Mouse (Mus musculus) midbrain, embryonic 12.5 days (tissue): ENCODE results near the gene Rufy3. TPM values are rescaled to one million over a fixed set of nuclear protein-coding genes. Genes with fewer than 3 reads are reported as not detected.

Experiments
- ATAC-seq: fragments of 200-750 bp; cut with Nextera tagmentation; 2 replicates; pipeline ENCODE4 v1.8.0; 2017; ENCODE audit warnings: low read depth, moderate TSS enrichment, moderate library complexity; ENCODE audit not compliant: low FRiP score
- H3K27ac ChIP-seq: fragments of 300-500 bp; sonication (generic); replicated peaks from 2 replicates; pipeline ENCODE4 v1.5.1; 2016; ENCODE audit warnings: mild to moderate bottlenecking
- H3K27me3 ChIP-seq: fragments of 300-500 bp; sonication (generic); 2 replicates; pipeline ENCODE4 v1.6.1; 2016; ENCODE audit warnings: mild to moderate bottlenecking
- H3K36me3 ChIP-seq: fragments of 300-500 bp; sonication (generic); 2 replicates; pipeline ENCODE4 v1.6.1; 2016
- H3K4me1 ChIP-seq: fragments of 300-500 bp; sonication (generic); 2 replicates; pipeline ENCODE4 v1.6.1; 2016
- H3K4me2 ChIP-seq: fragments of 300-500 bp; sonication (generic); replicated peaks from 2 replicates; pipeline ENCODE4 v1.6.1; 2016; ENCODE audit warnings: mild to moderate bottlenecking, moderate library complexity
- H3K4me3 ChIP-seq: fragments of 300-500 bp; sonication (generic); 2 replicates; pipeline ENCODE4 v1.5.1; 2016; ENCODE audit warnings: mild to moderate bottlenecking
- H3K9ac ChIP-seq: fragments of 300-500 bp; sonication (generic); replicated peaks from 2 replicates; pipeline ENCODE4 v1.6.1; 2016; ENCODE audit warnings: mild to moderate bottlenecking, moderate library complexity
- H3K9me3 ChIP-seq: fragments of 300-500 bp; sonication (generic); 2 replicates; pipeline ENCODE4 v1.6.1; 2016; ENCODE audit warnings: mild to moderate bottlenecking
- WGBS: fragments of 180-500 bp; shearing (Covaris S2); methylation state at CpG from one replicate; pipeline ENCODE4 v1.1.7; 2016; 5-methylcytosine and 5-hydroxymethylcytosine counted together
- polyA plus RNA-seq: library from polyadenylated mRNA; unstranded; fragments of >200 nt; fragmentation: Nextera tagmentation; extraction: Ambion mirVana; gene quantifications from 2 replicates; pipeline ENCODE4 v1.2.1, GENCODE M21; 2016

Gene Rufy3
- polyA plus RNA-seq, 1 experiment from 2014 or later = 210 TPM

DNA sequence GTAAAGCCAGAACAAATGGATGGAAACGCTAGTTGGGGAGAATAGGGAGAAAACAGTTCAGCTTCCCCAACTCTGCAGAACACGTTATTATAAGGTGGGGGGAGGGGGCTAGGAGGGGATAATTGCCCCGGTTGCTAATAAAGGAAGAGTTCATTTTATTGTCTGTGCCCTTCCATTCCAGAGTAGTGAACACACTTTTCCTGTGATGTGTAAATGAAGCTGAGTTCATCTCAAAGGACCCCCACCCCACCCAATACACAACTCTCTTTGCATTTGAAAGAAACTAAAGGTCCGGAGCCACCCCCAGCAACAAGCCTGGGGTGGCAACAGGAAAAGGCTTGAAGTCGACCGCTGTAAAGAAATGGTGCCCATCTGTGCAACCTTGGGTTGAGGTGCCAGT is 114.5 kb downstream of the Rufy3 start:
- WGBS = 11% methylated on average over 6 of the region's 6 CpGs
- Histone ChIP-seq H3K4me2 (no peak overlapping the region), H3K9ac (no peak overlapping the region), H3K4me3 (no peak overlapping the region), H3K4me1 (peaks cover 11% of the 10 kb centered on the region), H3K27me3 (no peaks in the 10 kb centered on the region), H3K36me3 (no peaks in the 10 kb centered on the region), H3K27ac (no peak overlapping the region), H3K9me3 (no peaks in the 10 kb centered on the region)
- no peak for ATAC-seq

DNA sequence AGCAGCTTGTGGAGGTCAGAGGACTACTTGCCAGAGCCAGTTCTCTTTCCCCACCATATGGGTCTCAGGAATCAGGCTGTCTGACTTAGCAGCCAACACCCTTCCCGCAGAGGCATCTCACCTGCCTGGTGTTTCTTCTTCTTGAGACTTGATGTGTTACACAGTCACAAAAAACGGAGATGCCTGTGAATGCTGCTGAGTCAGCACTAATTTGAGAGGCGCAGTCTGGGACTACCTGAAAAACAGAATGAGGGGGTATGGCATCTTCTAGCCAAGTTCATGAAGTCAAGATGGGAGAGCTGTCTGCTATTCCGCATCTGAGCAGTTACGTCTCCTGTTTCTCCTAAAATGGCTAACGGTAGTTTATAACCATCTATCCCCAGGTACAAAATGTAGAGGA is 115.7 kb downstream of the Rufy3 start:
- peaks cover 7% of the 10 kb centered on the region; the same call in 1 of the 2 replicates for H3K4me1 ChIP-seq
- no peaks in the 10 kb centered on the region for H3K36me3 ChIP-seq
- H3K4me3 ChIP-seq = no peak overlapping the region
- H3K27ac ChIP-seq = no peak overlapping the region
- 89% methylated on average over 6 of the region's 6 CpGs for WGBS
- no peak for ATAC-seq
- no peaks in the 10 kb centered on the region for H3K27me3 ChIP-seq
- H3K9me3 ChIP-seq = no peaks in the 10 kb centered on the region
- H3K9ac ChIP-seq = no peak overlapping the region
- H3K4me2 ChIP-seq = no peak overlapping the region

- no peaks in the 10 kb centered on the region for H3K9me3 ChIP-seq
- H3K36me3 ChIP-seq = no peaks in the 10 kb centered on the region
- no peak overlapping the region for H3K4me2 ChIP-seq
- H3K27ac ChIP-seq = no peak overlapping the region
- H3K4me1 ChIP-seq = peaks cover 7% of the 10 kb centered on the region; the same call in 1 of the 2 replicates
- no peaks in the 10 kb centered on the region for H3K27me3 ChIP-seq
- H3K4me3 ChIP-seq = no peak overlapping the region
- H3K9ac ChIP-seq = no peak overlapping the region
- WGBS = 87% methylated on average over 9 of the region's 9 CpGs
- no peak for ATAC-seq
Measured at GRCm38 (mm10) chr5:88683706-88684105, 118.9 kb downstream of the Rufy3 start.

GRCm38 (mm10) chr5:88684226-88684625 is 119.4 kb downstream of the Rufy3 start:
- Histone ChIP-seq H3K4me1 (peaks cover 3% of the 10 kb centered on the region; the same call in 1 of the 2 replicates), H3K27ac (no peak overlapping the region), H3K27me3 (no peaks in the 10 kb centered on the region), H3K4me2 (no peak overlapping the region), H3K4me3 (no peak overlapping the region), H3K36me3 (no peaks in the 10 kb centered on the region), H3K9ac (no peak overlapping the region), H3K9me3 (no peaks in the 10 kb centered on the region)
- ATAC-seq = no peak
- 48% methylated on average over 3 of the region's 3 CpGs for WGBS

DNA sequence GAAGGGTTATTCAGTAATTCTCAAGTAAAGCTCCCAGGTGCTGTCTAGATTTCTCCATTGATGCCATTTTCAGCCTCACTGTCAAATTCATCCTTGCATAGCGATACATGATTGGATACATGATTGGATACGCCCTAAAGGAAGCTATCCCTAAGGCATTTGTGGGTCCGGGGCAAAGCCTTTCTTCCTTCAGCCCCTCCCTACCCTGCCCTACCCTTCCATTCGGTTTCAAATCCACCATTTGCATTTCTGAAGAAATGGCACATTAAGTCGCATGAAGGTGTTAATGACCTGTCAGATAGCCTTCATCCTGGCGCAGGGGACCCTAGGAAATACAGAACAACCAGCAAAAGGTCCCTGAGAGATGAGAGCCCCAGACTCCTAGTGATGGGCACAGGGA is 120.5 kb downstream of the Rufy3 start:
- Histone ChIP-seq H3K36me3 (no peaks in the 10 kb centered on the region), H3K27ac (no peak overlapping the region), H3K4me1 (no peaks in the 10 kb centered on the region), H3K9ac (no peak overlapping the region), H3K27me3 (no peaks in the 10 kb centered on the region), H3K4me3 (no peak overlapping the region), H3K4me2 (no peak overlapping the region), H3K9me3 (no peaks in the 10 kb centered on the region)
- 20% methylated on average over 6 of the region's 6 CpGs for WGBS
- no peak for ATAC-seq

- Histone ChIP-seq H3K4me2 (no peak overlapping the region), H3K27ac (no peak overlapping the region), H3K9ac (no peak overlapping the region), H3K4me3 (no peak overlapping the region), H3K4me1 (no peaks in the 10 kb centered on the region), H3K9me3 (no peaks in the 10 kb centered on the region), H3K36me3 (no peaks in the 10 kb centered on the region), H3K27me3 (no peaks in the 10 kb centered on the region)
- ATAC-seq = no peak
- WGBS = 74% methylated on average over 6 of the region's 6 CpGs
Measured at GRCm38 (mm10) chr5:88685745-88686299, 121.0 kb downstream of the Rufy3 start.

- Histone ChIP-seq H3K9ac (no peak overlapping the region), H3K4me1 (no peaks in the 10 kb centered on the region), H3K4me3 (no peak overlapping the region), H3K27me3 (no peaks in the 10 kb centered on the region), H3K9me3 (no peaks in the 10 kb centered on the region), H3K27ac (no peak overlapping the region), H3K36me3 (no peaks in the 10 kb centered on the region), H3K4me2 (no peak overlapping the region)
- WGBS = 87% methylated on average over 8 of the region's 8 CpGs
- ATAC-seq = no peak
Measured at GRCm38 (mm10) chr5:88687996-88688406, 123.2 kb downstream of the Rufy3 start.

DNA sequence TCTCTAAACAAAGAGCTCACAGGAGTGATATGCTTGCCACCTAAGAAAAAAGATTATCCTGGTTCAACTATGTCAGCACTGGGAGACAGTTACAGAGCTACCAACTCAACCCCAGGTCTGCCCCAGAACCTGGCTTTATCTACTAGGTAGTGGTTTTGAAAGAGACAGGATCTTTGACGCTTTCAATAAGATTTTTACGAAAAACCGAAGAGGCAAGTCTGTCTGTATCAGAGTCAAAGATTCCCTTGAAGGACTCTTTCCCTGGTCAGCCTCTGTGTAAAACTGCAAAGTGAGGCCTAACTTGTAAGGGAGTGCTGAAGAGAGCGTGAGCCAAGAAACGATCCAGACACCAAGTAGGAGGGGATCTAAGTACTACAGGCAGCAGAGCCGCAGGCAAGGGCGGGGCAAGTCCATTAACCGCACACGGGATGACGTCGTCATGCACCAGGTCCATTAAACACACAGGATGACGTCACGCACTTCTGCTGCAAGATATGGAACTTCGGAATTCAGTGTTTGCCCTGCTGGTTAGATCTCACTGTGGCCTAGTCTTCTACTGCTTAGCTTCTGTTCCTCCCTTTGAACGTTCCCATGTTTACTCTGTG is 123.8 kb downstream of the Rufy3 start:
- no peaks in the 10 kb centered on the region for H3K36me3 ChIP-seq
- no peak overlapping the region for H3K9ac ChIP-seq
- WGBS = 86% methylated on average over 15 of the region's 15 CpGs
- H3K27me3 ChIP-seq = no peaks in the 10 kb centered on the region
- H3K4me2 ChIP-seq = no peak overlapping the region
- H3K4me1 ChIP-seq = no peaks in the 10 kb centered on the region
- no peak overlapping the region for H3K4me3 ChIP-seq
- H3K9me3 ChIP-seq = no peaks in the 10 kb centered on the region
- ATAC-seq = 0 out of 2 replicates have a peak, but pooled peaks have one; percentile 45
- no peak overlapping the region for H3K27ac ChIP-seq

DNA sequence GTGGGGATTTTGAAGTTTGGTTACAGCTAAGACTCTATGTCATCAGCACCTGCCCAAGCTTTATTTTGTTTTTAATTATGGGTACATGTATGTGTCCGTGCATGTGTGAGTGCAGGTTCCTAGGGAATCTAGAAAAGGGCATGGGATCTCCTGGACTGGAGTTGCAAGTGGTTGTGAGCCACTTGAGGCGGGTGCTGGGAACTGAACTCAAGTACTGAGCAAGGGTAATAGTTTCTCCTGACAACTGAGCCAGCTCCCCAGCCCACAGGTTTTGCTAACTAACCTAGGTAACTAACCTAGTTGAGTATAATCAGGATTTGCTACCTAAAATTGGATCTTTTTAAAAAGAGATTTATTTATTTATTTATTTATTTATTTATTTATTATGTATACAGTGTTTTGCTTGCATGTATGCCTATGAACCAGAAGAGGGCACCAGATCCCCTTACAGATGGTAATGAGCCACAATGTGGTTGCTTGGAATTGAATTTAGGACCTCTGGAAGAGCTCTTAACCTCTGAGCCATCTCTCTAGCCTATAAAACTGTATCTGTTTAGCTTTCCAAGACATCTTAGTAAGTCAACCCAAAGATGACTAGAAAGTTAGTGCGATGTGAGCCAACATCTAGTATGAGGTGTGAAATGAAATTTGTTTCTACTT is 124.6 kb downstream of the Rufy3 start:
- no peak overlapping the region for H3K4me2 ChIP-seq
- ATAC-seq = 0 out of 2 replicates have a peak, but pooled peaks have one; percentile 21

DNA sequence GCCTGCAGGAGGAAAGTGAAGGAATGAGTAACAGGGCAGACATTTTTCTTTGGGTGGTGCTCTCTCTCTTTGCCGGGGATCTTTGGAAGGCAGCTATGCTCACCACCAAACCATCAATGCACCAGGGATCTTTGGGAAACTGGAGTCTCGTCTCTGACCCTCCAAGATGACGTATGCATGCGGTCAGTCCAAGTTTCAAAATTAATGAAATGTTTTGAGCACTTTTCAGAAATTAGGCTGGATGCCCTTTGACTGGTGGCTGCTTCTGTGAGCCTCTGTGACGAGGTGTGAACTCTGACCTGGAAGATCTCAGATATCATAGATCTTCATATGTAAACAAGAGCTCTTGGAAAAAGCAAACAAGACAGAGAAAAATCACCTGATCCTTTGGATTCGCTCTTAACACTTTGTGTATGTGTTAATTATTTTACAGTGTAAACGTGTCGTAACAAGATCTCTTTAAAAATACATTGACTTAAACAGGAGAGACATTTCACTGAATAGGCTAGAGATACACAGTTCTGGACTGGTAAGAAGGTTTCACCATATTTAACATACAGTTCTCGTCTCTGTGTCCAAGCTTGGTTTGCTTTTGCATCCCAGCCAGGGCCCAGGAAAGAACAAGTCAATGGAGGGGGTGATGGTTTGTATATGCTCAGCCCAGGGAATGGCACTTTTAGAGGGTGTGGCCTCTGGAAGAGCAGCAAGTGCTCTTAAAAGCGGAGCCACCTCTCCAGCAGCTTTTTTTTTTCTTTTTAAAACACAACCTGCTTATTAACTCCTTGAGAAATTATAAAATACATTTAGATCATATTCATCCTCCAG is 126.1 kb downstream of the Rufy3 start:
- WGBS = 78% methylated on average over 10 of the region's 10 CpGs
- H3K4me2 ChIP-seq = no peak overlapping the region

More for the DNA sequence above, 124.6 kb downstream of the Rufy3 start:
- H3K9me3 ChIP-seq = no peaks in the 10 kb centered on the region
- H3K27me3 ChIP-seq = no peaks in the 10 kb centered on the region
- no peaks in the 10 kb centered on the region for H3K4me1 ChIP-seq
- H3K27ac ChIP-seq = no peak overlapping the region
- no peak overlapping the region for H3K4me3 ChIP-seq
- WGBS = 74% methylated on average over 3 of the region's 3 CpGs
- no peak overlapping the region for H3K9ac ChIP-seq
- H3K36me3 ChIP-seq = no peaks in the 10 kb centered on the region

DNA sequence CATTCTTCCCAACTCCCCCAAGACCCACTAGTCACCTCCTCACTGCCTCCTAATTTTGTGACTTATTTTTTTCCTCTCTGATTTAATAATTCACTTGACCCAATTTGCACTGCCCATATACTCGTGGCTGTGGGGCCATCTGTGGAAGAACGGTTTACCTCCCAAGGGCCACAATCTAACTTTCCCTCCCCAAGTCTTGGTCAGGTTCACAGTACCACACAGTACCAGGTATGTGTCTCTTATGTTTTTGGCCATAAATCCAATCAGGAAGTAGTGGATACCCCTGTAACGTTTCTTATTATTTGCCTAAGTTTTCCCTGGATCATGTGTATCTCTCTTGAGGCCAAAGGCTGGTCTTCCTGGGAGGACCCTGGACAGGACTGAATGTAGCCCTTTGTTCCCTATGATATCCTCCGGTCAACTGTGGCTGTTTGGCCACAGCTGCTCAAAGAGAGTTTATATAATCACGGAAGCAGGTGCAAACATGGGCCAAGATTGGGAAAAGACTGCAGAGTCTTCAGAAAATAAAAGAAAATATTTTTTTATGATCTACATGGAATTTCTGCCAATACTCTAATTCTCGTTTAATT is 126.8 kb downstream of the Rufy3 start:
- Histone ChIP-seq H3K4me3 (no peak overlapping the region), H3K27ac (no peak overlapping the region), H3K4me2 (no peak overlapping the region), H3K9me3 (no peaks in the 10 kb centered on the region), H3K9ac (no peak overlapping the region), H3K27me3 (no peaks in the 10 kb centered on the region; the same call in 1 of the 2 replicates), H3K36me3 (no peaks in the 10 kb centered on the region), H3K4me1 (no peaks in the 10 kb centered on the region)
- no peak for ATAC-seq
- 82% methylated on average over 6 of the region's 6 CpGs for WGBS

More for the DNA sequence above, 126.1 kb downstream of the Rufy3 start:
- H3K27me3 ChIP-seq = no peaks in the 10 kb centered on the region; the same call in 1 of the 2 replicates
- H3K4me1 ChIP-seq = no peaks in the 10 kb centered on the region
- no peak for ATAC-seq
- H3K4me3 ChIP-seq = no peak overlapping the region
- no peaks in the 10 kb centered on the region for H3K9me3 ChIP-seq
- H3K27ac ChIP-seq = no peak overlapping the region
- no peaks in the 10 kb centered on the region for H3K36me3 ChIP-seq
- H3K9ac ChIP-seq = no peak overlapping the region
